Mouse (Mus musculus) activated CD4-positive, CD25-positive, alpha-beta regulatory T cell (primary cell): ENCODE results near the gene Snapc1. TPM values are rescaled to one million over a fixed set of nuclear protein-coding genes. Genes with fewer than 3 reads are reported as not detected.

Experiments used
- polyA plus RNA-seq, 2 experiments: library from polyadenylated mRNA; unstranded; fragments of 100-300 nt; shearing (Covaris generic); gene quantifications; one replicate each; pipeline ENCODE4 v1.2.1; 2017

Snapc1 gene
- polyA plus RNA-seq, result 10 to 100 TPM; 29.7 to 30.8 TPM

DNA sequence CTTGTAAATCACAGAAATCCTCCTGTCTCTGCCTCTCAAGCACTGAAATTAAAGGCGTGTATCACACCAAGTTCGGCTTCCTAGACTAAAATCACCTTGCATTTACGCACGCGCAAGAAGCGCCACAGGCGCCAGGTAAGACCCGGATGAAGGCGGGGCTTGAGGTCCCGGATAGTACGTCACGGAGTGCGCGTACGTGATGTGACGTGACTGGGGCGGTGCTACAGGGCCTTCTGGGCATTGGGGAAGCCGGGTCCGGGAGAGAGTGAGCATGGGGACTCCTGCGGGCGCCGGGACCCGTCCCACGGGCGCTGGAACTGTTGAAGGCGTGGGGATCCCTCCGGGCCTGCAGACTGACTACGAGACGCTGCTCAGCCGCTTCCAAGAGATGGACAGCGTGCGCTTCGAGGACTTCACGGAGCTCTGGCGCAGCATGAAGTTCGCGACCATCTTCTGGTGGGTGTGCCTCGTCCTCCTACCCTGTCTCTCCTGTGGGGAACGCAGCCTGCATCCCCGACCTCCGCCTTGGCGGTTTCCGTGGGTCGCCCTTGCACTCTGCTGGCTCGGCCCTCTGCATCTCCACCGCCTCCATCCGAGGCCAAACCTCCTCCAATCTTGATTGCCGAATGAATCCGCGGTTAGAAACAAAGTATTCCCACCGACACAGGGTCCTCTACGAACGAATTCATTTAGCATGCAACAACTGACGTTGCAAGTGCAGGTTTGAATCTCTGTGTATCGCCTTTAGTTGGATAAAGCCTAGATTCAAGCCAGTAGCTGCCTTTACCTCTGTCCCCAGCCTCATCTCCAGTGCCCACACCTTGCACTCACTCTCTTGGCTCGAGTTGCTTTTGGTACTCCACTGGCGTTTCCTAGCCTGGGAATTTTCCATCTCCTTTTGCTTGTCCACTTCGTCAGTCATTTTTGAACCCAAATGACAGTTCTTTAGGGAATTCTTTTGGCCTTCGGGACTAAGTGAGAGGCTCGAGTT lies at the start of gene Snapc1:
Snapc1 (plus strand) TSS at position 191 of the 991 bp plus-strand sequence.

DNA sequence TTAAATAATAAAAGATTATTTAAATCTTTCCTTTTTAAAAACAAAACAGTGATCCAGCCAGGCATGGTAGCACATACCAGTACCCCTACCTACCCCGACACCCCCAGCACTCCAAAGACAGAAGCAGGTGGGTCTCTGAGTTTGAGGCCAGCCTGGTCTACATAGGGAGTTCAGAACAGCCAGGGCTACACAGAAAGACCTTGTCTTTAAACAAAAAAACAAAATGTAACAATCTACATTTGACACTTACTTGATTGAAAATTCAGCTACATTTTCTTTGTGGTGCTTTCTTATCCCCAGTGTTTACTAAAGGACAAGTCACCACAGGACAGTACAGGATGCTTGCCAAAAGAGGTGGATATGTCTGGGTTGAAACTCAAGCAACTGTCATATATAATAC lies 26.9 kb upstream of the Snapc1 start, which contains the start of gene Gm49321:
Gm49321 (plus strand) TSS at position 301 of the 400 bp plus-strand sequence.

DNA sequence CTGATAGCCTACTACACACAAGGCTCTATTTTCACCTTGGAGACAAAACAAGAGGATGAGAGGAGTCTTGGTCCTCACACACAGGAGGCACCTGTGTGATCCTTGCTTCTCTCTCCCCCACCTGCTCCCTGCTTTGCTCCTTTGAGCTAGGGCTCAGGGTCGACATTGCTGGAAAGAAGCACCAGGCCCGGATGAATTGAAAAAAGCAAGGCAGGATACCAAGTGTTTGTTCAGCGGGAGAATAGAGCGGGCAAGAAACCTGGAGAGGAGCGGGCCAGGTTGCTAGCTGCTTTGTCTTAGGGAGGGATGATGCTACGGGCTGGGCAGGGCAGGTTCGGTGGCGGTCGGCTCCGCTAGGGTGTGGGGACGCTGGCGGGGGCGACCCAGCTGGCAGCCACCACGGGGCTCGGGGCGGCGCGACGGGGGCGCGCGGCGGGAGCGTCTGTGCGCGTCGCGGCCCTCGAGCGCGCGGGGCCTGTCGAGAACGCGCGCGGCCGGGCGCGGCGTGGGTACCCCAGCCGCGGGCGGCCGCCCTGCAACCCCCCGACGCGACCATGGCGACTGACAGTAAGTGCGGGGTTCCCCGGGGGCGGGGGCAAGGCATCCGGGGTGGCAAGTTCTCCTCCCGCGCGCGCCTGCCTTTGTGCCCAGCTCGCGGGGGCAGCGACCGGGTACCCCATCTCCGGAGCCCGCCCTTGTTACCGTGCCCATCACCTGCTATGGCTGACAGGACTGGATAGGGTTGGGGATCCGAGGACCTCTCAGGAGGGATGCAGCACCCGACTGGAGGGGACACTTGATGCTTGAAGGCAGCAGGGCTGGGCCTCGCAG lies 33.2 kb downstream of the Snapc1 start, which contains the start of gene Syt16:
Syt16 (plus strand) TSS at position 365 of the 831 bp plus-strand sequence.

Other genes with a start within 250 kb of the Snapc1 start
- 100 to 1,000 TPM; 160 to 342 TPM for gene Hif1a, start 63.1 kb upstream of the Snapc1 start, polyA plus RNA-seq
- gene Gm49321, start 26.8 kb upstream of the Snapc1 start, polyA plus RNA-seq, result 10 to 100 TPM; 25.3 to 26.5 TPM
- not detected for gene Syt16, start 33.2 kb downstream of the Snapc1 start, polyA plus RNA-seq